Mouse (Mus musculus): Measurements from ENCODE around the gene Rps3. TPM values are rescaled to one million over a fixed set of nuclear protein-coding genes. Genes with fewer than 3 reads are reported as not detected.
A peak's percentile ranks its signal among the peaks of the same experiment; 100 is the strongest.

The Rps3 gene
- polyA plus RNA-seq, 1 experiment, result 757 TPM

DNA sequence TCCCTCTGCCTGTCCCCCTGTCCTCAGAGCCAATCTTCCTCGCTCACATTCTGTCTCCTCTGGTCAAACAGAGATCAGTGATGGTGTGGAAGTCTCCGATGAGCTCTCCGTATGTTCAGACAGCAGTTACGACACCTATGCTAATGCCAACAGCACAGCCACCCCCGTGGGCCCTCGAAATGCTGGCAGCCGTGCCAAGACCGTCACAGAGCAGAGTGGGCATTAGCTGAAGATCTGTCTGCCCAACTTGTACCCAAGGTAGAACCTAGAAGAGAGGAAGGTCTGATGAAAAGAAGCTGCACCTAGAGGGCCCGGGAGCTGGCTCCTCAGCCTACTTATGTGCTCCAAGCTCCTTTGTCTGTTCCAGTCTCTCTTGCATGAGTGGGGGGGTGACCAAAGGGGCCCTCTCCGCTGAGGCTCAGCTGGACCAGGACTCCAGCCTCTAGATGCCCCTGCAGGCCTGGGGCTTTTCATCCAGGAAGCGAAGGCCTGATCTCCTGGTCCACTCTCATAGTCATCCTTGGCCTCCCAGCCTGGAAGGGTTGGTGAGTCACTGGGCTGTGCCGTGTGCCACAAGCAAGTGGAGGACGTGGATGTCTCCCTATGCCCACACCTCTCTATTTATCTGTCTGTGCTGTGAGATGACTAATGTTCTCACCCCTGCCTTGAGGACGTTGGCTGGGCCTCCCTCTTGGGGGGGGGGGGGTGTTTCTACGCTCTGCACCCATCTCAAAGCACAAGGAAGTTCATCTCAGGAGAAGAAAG, 23.5 kb downstream of the Rps3 start:
- H3K4me1 ChIP-seq (ENCODE audit: control insufficient read depth, insufficient read depth, low read length), result no peaks in the 10 kb centered on the region
- no peak for TF ChIP-seq POLR2A (IDR thresholded peaks at IDR 0.05; ENCODE audit: borderline replicate concordance, control insufficient read depth, low read depth, low read length)
- no peak for TF ChIP-seq CTCF (IDR thresholded peaks at IDR 0.05; ENCODE audit: control insufficient read depth, insufficient read depth, low read length)
- WGBS, result 75% methylated on average over 15 of the region's 15 CpGs
- H3K4me3 ChIP-seq (replicated peaks; ENCODE audit: control insufficient read depth, low read depth, low read length), result no peak overlapping the region
- no peak overlapping the region for H3K27ac ChIP-seq (ENCODE audit: control insufficient read depth, insufficient read depth, low read depth, low read length, poor library complexity)

DNA sequence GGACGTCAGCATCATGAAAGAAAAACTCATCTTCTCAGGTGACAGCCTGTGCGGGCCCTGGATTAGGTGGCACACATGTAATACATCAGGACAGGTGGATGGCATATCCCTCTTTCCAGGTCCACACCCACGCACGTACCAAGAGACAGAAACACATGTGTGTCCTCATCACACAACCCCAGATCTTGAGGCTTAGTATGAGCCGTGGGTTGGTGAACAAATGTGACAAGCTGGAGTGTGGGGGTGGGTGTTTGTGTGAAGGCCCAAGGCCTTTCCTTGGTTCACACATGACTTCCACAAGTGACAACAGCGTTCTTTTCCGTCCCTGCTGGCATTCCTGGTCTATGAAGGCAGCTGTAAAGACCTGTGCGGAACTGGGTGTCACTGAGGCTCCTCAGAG, 24.7 kb downstream of the Rps3 start:
- Histone ChIP-seq H3K4me1 (ENCODE audit: control insufficient read depth, insufficient read depth, low read length) (no peaks in the 10 kb centered on the region), H3K27ac (ENCODE audit: control insufficient read depth, insufficient read depth, low read depth, low read length, poor library complexity) (no peak overlapping the region), H3K4me3 (replicated peaks; ENCODE audit: control insufficient read depth, low read depth, low read length) (no peak overlapping the region)
- 82% methylated on average over 8 of the region's 8 CpGs for WGBS
- TF ChIP-seq POLR2A (IDR thresholded peaks at IDR 0.05; ENCODE audit: borderline replicate concordance, control insufficient read depth, low read depth, low read length), result no peak
- no peak for TF ChIP-seq CTCF (IDR thresholded peaks at IDR 0.05; ENCODE audit: control insufficient read depth, insufficient read depth, low read length)

DNA sequence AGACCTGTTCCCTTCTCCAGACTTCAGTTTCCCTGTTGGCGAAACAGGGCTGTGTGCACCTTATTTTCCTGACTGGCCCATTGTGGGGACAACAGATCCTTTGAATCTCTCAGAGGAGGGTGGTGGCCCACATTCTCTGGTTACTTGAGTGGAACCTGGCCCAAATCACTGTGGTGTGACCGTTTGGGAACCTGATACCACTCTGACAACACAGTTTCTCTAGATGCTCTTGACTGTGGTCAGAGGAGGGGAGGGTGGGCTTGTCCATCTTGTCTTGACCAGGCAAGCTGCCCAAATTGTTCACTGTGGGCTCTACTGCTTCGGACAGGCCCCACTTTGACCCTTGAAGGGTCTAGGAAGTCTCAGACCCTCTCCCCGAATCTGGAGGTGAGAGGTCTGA, 29.5 kb downstream of the Rps3 start:
- Histone ChIP-seq H3K4me3 (replicated peaks; ENCODE audit: control insufficient read depth, low read depth, low read length) (no peak overlapping the region), H3K27ac (ENCODE audit: control insufficient read depth, insufficient read depth, low read depth, low read length, poor library complexity) (no peak overlapping the region), H3K4me1 (ENCODE audit: control insufficient read depth, insufficient read depth, low read length) (no peaks in the 10 kb centered on the region)
- TF ChIP-seq POLR2A (IDR thresholded peaks at IDR 0.05; ENCODE audit: borderline replicate concordance, control insufficient read depth, low read depth, low read length) (no peak), CTCF (IDR thresholded peaks at IDR 0.05; ENCODE audit: control insufficient read depth, insufficient read depth, low read length) (no peak)
- 68% methylated on average over 4 of the region's 4 CpGs for WGBS

DNA sequence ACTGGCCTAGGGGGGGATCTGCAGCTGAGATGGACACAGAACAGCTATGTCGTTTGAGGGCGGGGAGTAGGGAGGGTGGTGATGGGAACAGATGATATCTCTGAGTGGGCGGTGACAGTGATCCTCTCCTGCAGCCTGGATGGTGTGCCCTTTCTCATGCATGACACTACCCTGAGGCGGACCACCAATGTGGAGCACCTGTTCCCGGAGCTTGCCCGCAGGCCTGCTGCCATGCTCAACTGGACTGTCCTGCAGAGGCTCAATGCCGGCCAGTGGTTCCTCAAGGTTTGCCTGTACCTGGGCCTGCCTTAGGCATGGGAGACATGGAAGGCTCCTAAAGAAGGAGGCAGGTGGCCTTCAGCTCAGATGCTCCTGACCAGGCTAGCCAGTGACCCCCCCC, 30.7 kb downstream of the Rps3 start:
- Histone ChIP-seq H3K4me1 (ENCODE audit: control insufficient read depth, insufficient read depth, low read length) (no peaks in the 10 kb centered on the region; the same call in 1 of the 2 replicates), H3K27ac (ENCODE audit: control insufficient read depth, insufficient read depth, low read depth, low read length, poor library complexity) (no peak overlapping the region), H3K4me3 (replicated peaks; ENCODE audit: control insufficient read depth, low read depth, low read length) (no peak overlapping the region)
- WGBS, result 66% methylated on average over 7 of the region's 7 CpGs
- TF ChIP-seq POLR2A (IDR thresholded peaks at IDR 0.05; ENCODE audit: borderline replicate concordance, control insufficient read depth, low read depth, low read length) (no peak), CTCF (IDR thresholded peaks at IDR 0.05; ENCODE audit: control insufficient read depth, insufficient read depth, low read length) (no peak)

DNA sequence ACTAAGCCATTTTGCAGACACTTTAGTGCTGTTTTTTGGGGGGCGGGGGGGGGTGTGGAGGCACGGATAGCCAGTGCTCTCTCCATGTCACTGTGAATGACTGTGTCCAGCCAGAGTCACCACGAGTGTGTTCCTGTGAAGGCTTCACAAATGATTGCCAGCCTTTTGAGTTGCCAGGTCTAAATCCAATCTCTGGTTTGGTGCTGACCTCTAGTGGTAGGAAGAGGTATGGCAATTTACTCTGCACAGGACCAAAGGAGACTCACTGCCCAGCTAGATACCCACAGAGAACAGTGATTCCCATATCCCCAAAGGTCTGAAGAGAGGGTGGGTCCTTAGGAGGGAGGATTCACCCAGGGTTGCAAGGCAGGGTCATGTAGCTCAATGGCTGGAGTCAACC, 32.8 kb downstream of the Rps3 start:
- TF ChIP-seq CTCF (IDR thresholded peaks at IDR 0.05; ENCODE audit: control insufficient read depth, insufficient read depth, low read length) (peak; percentile 58), POLR2A (IDR thresholded peaks at IDR 0.05; ENCODE audit: borderline replicate concordance, control insufficient read depth, low read depth, low read length) (no peak)
- 3% methylated on average over 3 of the region's 3 CpGs for WGBS
- Histone ChIP-seq H3K4me3 (replicated peaks; ENCODE audit: control insufficient read depth, low read depth, low read length) (no peak overlapping the region), H3K4me1 (ENCODE audit: control insufficient read depth, insufficient read depth, low read length) (no peaks in the 10 kb centered on the region; the same call in 1 of the 2 replicates), H3K27ac (ENCODE audit: control insufficient read depth, insufficient read depth, low read depth, low read length, poor library complexity) (no peak overlapping the region)

DNA sequence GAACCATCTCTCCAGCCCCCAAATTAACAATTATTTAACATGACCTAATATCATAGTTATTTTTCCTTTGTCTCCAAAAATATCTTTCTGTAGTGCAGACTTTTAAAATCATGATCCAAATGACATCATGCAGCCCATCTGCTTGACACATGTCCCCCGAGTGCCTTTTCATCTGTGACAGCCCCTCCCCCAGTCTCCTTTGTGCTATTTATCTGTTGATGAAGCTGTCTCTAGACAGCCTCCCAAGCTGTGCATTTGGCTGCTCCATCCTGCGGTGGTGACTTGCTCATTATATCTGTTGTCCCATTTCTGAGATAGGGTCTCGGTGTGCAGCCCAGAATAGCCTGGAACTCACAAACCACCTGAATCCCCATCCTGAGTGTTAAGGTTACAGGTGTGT, 33.8 kb downstream of the Rps3 start:
- WGBS, result 67% methylated on average over 3 of the region's 3 CpGs
- H3K4me3 ChIP-seq (replicated peaks; ENCODE audit: control insufficient read depth, low read depth, low read length), result no peak overlapping the region
- H3K4me1 ChIP-seq (ENCODE audit: control insufficient read depth, insufficient read depth, low read length), result no peaks in the 10 kb centered on the region; the same call in 1 of the 2 replicates
- no peak overlapping the region for H3K27ac ChIP-seq (ENCODE audit: control insufficient read depth, insufficient read depth, low read depth, low read length, poor library complexity)
- TF ChIP-seq CTCF (IDR thresholded peaks at IDR 0.05; ENCODE audit: control insufficient read depth, insufficient read depth, low read length) (no peak), POLR2A (IDR thresholded peaks at IDR 0.05; ENCODE audit: borderline replicate concordance, control insufficient read depth, low read depth, low read length) (no peak)

DNA sequence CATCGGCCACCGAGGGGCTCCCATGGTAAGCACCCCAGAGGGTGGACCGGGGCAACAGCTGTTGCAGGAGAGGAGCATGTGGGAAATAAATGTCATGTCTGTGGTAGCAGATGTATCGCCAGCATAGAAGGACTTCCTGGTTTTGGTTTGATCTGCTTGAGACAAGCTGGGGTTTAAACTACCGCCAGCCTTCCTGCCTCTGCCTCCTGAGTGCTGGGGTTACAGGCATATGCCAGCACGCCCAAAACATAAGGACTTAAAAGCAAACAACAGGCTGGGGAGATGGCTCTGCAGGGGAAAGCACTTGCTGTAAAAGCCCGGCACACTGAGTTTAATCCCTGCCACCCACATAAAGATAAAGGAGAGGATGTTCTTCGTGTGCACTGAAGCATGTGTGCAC, 34.5 kb downstream of the Rps3 start:
- H3K27ac ChIP-seq (ENCODE audit: control insufficient read depth, insufficient read depth, low read depth, low read length, poor library complexity), result no peak overlapping the region
- TF ChIP-seq CTCF (IDR thresholded peaks at IDR 0.05; ENCODE audit: control insufficient read depth, insufficient read depth, low read length), result no peak
- no peak for TF ChIP-seq POLR2A (IDR thresholded peaks at IDR 0.05; ENCODE audit: borderline replicate concordance, control insufficient read depth, low read depth, low read length)
- H3K4me1 ChIP-seq (ENCODE audit: control insufficient read depth, insufficient read depth, low read length), result no peaks in the 10 kb centered on the region; the same call in 1 of the 2 replicates
- no peak overlapping the region for H3K4me3 ChIP-seq (replicated peaks; ENCODE audit: control insufficient read depth, low read depth, low read length)
- WGBS, result 11% methylated on average over 8 of the region's 8 CpGs

DNA sequence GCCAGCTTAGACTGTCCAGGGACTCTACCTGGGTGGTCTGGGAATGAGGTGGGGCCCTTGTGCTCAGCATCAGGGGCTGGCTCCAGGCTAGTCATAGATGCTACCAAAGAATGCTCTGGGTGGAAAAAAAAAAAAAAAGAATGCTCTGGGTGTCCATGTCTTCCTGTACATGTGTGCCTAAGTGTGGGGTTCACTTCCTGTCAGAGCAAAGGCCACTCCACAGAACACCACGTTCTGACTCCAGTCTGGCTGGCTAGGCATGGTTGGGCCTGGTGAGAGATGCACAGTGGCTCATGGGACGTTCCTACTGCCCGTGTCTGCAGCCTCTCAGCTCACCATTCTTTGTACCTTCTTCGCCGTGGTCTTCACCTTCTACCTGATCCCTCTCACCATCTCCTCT, 34.9 kb downstream of the Rps3 start:
- WGBS, result 28% methylated on average over 5 of the region's 5 CpGs
- H3K27ac ChIP-seq (ENCODE audit: control insufficient read depth, insufficient read depth, low read depth, low read length, poor library complexity), result no peak overlapping the region
- H3K4me1 ChIP-seq (ENCODE audit: control insufficient read depth, insufficient read depth, low read length), result no peaks in the 10 kb centered on the region; the same call in 1 of the 2 replicates
- H3K4me3 ChIP-seq (replicated peaks; ENCODE audit: control insufficient read depth, low read depth, low read length), result no peak overlapping the region
- TF ChIP-seq POLR2A (IDR thresholded peaks at IDR 0.05; ENCODE audit: borderline replicate concordance, control insufficient read depth, low read depth, low read length) (no peak), CTCF (IDR thresholded peaks at IDR 0.05; ENCODE audit: control insufficient read depth, insufficient read depth, low read length) (no peak)

Measured in bone marrow, adult 2 months (tissue).